In genomic region chr3:79203178-79203577, GRCm38 (mm10) we compare ENCODE assay signal across 7 mouse cellular contexts.
DNase-seq lines count a peak whose midpoint lies in the region.

No protein-coding gene starts in this region.

- DNase-seq in right cerebral cortex, adult 18-20 months: peak; percentile 51
- no peak for DNase-seq in right cerebral cortex, postnatal 25 days
- peak; percentile 66 to 81 for DNase-seq in adrenal gland, postnatal 36 days
- peak; percentile 79 to 91 for DNase-seq in heart, adult 18-20 months
- DNase-seq in kidney, postnatal 25 days: peak; percentile 90 to 93
- peak; percentile 90 for DNase-seq in lung, postnatal 25 days (ENCODE audit: low spot score)
- no peak for DNase-seq in embryo, embryonic 10.5 days (ENCODE audit: low spot score)

Comparison
In these comparisons a context has a peak if more than half of its experiments do, and no peak if none do; other contexts are left out.
1. DNase-seq: peak in right cerebral cortex, adult 18-20 months (single experiment), adrenal gland, postnatal 36 days (2 of 2), heart, adult 18-20 months (2 of 2), kidney, postnatal 25 days (2 of 2) and lung, postnatal 25 days (single experiment); none in right cerebral cortex, postnatal 25 days (single experiment) and embryo, embryonic 10.5 days (single experiment).